Mouse (Mus musculus) megakaryocyte, embryonic 14.5 days (primary cell): ENCODE results near the gene Tnfsf4. TPM values are rescaled to one million over a fixed set of nuclear protein-coding genes. Genes with fewer than 3 reads are reported as not detected.

Experiments
- H3K27me3 ChIP-seq: replicated peaks from 2 replicates; pipeline ENCODE3; 2012; ENCODE audit warnings: inconsistent platforms
- H3K36me3 ChIP-seq: replicated peaks from 2 replicates; pipeline ENCODE3; 2012; ENCODE audit warnings: low read length, inconsistent platforms, mixed read lengths
- H3K4me1 ChIP-seq: 2 replicates; pipeline ENCODE4 v1.6.1; 2012; ENCODE audit warnings: inconsistent platforms
- H3K4me3 ChIP-seq: replicated peaks from 2 replicates; pipeline ENCODE3; 2012; ENCODE audit warnings: moderate library complexity, mild to moderate bottlenecking, inconsistent platforms
- H3K9me3 ChIP-seq: 2 replicates; pipeline ENCODE4 v1.6.1; 2012; ENCODE audit warnings: inconsistent platforms
- FLI1 ChIP-seq: IDR thresholded peaks from 2 replicates; pipeline ENCODE4 v1.6.1; 2012; ENCODE audit warnings: low read length, inconsistent platforms, mixed read lengths
- GATA1 ChIP-seq: IDR thresholded peaks from 3 replicates; pipeline ENCODE4 v1.6.1; 2012; ENCODE audit warnings: mixed read lengths, low read length, inconsistent platforms, borderline replicate concordance
- polyA plus RNA-seq: library from polyadenylated mRNA; stranded (reverse); fragments of >175 nt; gene quantifications from 2 replicates; pipeline ENCODE4 v1.2.3, GENCODE M21; 2012; ENCODE audit warnings: low replicate concordance; ENCODE audit not compliant: insufficient read depth

Tnfsf4 gene
- polyA plus RNA-seq = 0.13 and 0.92 TPM in 2 replicates

DNA sequence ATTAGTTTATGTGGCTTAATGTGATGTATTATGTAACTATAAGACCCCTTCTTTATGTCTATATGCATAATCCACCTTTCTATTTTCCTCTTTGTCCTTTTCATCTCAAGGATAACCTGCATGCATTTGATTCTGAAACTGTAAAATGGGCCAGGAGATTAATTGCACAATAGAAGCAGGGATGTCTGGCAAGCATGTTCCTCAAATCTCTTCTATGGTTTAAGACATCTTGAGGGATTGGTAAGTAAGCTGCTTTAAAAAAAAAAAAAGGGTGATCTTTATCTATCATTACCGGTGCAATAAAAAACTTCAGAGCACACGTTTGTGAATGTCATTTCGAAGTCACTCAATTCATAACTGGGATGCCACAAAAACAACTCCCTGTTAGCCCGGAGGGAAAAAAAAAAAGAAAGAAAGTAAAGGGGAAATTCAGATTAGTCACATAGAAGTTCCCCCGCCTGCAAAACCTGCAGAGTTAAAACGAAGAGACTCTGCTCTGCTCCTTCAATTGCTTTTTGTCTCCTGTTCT is at the start of gene Tnfsf4:
Gene Tnfsf4, plus strand, starts transcription at position 479 of the 529 bp plus-strand sequence.
- H3K4me3 ChIP-seq = peak within 1 kb of the TSS; percentile 84
- no peaks in the 10 kb centered on the region for H3K36me3 ChIP-seq
- no peaks in the 10 kb centered on the region for H3K9me3 ChIP-seq
- H3K27me3 ChIP-seq = peaks cover 19% of the 10 kb centered on the region
- peaks cover 27% of the 10 kb centered on the region for H3K4me1 ChIP-seq
- no peak for TF ChIP-seq FLI1
- TF ChIP-seq GATA1 = no peak

DNA sequence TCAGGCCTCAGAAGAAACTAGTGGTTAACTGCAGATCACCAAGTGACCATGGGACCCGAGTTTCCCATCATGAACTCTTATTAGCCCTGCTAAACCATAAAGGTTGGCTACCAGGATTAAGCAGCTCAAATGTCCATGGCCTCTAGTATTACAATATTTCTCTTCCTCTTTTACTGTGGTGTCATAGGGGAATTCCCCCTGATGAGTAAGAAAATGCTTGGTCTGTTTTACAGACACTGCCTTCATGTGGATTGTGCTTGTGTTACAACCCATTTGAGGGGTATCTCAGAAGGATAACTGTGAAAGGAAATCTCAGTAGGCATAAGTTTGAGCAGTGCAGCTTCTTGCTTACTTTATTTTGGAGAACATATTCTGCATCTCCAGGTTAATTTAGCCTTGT is 44.2 kb upstream of the Tnfsf4 start:
- Histone ChIP-seq H3K4me3 (no peak overlapping the region), H3K9me3 (no peaks in the 10 kb centered on the region; the same call in 1 of the 2 replicates), H3K4me1 (no peaks in the 10 kb centered on the region), H3K36me3 (no peaks in the 10 kb centered on the region), H3K27me3 (no peaks in the 10 kb centered on the region)
- no peak for TF ChIP-seq GATA1
- no peak for TF ChIP-seq FLI1

DNA sequence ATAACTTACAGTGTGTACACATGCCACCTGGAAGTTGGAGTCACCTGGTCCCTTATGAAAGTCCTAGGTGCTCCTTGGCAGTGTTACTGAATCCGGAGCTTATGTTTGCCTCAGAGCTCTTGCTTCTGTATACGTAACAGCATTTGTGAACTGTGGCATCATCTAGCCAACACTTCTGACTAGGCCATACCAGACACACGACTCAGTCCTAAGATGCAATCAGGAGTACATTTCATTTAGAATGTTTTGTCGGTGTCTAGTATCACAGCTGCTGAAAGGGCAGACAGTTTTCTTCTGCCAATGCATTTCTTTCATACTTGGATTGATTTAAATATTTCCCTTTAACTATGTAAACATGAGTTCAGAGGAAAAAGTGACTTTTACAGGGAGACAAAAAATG is 30.2 kb upstream of the Tnfsf4 start:
- no peak overlapping the region for H3K4me3 ChIP-seq
- H3K4me1 ChIP-seq = no peaks in the 10 kb centered on the region
- no peak for TF ChIP-seq GATA1
- TF ChIP-seq FLI1 = no peak
- peaks cover 3% of the 10 kb centered on the region for H3K27me3 ChIP-seq
- H3K36me3 ChIP-seq = no peaks in the 10 kb centered on the region
- H3K9me3 ChIP-seq = peaks cover 12% of the 10 kb centered on the region

DNA sequence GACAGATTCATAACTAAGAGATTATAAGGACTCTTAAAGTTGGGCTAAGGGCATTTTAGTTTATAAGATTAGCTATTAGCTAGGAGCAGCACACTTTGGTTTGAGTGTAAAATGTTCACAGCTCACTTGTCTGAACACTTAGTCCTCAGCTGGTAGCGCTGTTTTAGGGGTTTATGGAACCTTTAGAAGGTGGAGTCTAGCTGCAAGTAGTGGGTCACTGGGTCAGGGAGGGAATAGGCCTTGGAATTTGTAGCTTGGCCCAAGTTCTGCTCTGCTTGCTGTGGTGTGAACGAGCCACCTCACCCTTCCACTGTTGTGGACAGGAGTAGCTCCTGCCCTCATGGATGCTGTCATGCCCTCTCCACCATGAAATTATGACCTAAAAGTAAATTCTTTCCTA is 23.3 kb upstream of the Tnfsf4 start:
- Histone ChIP-seq H3K9me3 (peaks cover 12% of the 10 kb centered on the region), H3K4me3 (no peak overlapping the region), H3K36me3 (no peaks in the 10 kb centered on the region), H3K4me1 (no peaks in the 10 kb centered on the region), H3K27me3 (peaks cover 6% of the 10 kb centered on the region)
- TF ChIP-seq GATA1 (no peak), FLI1 (no peak)

DNA sequence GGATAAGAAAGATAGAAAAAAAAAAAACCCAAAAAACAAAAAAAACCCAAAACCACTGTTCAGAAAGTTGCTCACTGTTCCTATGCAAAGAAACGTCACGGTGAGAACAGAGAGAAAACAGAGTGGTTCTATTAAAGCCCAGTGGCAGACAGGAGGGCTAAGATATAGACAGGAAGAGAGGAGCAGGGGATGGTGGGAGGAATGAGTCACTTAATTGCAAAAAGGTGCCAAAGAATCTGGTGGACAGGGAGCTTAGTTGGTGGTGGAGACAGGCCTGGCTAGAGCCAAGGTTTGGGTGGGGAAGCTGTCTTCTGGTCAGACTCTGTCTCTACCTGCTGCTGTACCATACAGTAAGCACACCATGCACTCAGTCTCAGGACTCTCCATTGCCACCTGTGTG is 19.3 kb upstream of the Tnfsf4 start:
- TF ChIP-seq FLI1 (no peak), GATA1 (no peak)
- Histone ChIP-seq H3K4me1 (no peaks in the 10 kb centered on the region), H3K36me3 (no peaks in the 10 kb centered on the region), H3K27me3 (peaks cover 2% of the 10 kb centered on the region), H3K4me3 (no peak overlapping the region), H3K9me3 (no peaks in the 10 kb centered on the region)

DNA sequence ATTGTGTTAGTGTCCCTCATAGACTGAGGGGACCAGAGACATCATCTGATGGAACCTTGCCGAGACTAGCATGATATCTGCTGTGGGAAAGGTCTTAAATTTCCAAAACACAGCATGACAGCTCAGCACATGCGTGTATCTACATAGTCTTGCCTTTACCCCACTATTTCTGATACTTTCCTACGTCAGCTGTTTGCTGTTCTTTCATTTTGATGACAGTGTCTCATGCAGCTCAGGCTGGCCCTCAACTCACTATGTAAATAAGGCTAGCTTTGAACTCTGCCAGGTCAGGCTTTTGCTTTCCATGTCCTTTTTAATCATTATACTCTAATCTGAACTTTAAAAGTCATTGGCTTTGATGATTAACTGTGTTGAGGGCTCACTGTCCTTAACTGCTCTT is 16.6 kb upstream of the Tnfsf4 start:
- H3K27me3 ChIP-seq = peaks cover 2% of the 10 kb centered on the region
- no peak for TF ChIP-seq GATA1
- TF ChIP-seq FLI1 = no peak
- no peaks in the 10 kb centered on the region for H3K4me1 ChIP-seq
- no peaks in the 10 kb centered on the region for H3K36me3 ChIP-seq
- no peak overlapping the region for H3K4me3 ChIP-seq
- H3K9me3 ChIP-seq = no peaks in the 10 kb centered on the region

DNA sequence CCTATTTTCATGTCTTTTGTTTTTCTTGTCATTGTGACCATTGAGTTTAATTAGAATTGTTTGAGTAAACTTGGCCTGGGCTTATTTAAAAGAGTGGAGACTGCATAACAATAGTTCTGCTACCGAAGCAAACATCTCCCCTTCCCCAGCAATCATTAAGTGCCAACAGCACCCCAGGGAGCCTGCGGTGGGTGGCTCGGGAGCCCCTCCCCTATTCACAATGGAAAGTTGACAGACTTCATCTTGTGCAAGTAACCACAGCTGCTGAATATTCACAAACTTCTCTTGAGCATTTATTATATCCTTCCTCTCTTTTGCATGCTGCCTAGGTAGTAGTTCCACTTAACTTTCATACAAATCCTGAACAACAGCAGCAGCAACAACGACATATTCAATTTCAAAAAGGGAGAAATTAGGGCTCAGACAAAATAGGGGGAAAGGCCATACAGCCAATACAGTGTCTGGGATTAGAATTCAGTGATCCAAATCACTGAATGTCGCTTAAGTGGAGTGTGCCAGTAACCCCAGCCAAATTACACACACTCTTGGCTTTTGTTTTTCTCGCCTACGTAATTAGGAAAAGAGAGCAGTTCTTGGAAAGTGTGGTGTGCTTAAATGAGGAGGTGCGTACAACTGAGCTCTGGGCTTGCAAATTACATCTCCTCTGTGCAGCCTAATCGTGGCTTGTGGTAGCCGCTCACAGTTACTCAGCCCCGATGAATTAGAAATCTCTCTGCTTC is 15.4 kb upstream of the Tnfsf4 start:
- TF ChIP-seq FLI1 (no peak), GATA1 (no peak)
- H3K9me3 ChIP-seq = no peaks in the 10 kb centered on the region
- H3K4me3 ChIP-seq = no peak overlapping the region
- H3K4me1 ChIP-seq = no peaks in the 10 kb centered on the region
- no peaks in the 10 kb centered on the region for H3K36me3 ChIP-seq
- peaks cover 2% of the 10 kb centered on the region for H3K27me3 ChIP-seq

DNA sequence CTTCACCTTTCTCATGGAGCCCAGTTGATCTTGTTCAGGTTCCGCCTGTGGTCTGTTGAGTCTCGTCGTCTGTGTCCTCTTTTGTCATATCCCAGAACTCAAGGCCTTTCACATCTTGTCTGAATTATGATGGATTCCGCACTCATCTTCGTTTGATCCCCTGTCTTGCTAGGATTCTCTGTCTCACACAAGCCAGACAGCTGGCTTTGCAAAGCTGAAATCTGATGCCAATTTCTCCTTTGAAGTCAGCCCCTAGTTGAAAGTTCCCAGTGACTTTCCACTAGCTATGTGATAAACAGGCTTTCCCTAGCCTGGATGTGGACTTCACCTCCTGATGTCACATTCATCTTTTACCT is 14.8 kb upstream of the Tnfsf4 start:
- Histone ChIP-seq H3K27me3 (peaks cover 2% of the 10 kb centered on the region), H3K4me3 (no peak overlapping the region), H3K36me3 (no peaks in the 10 kb centered on the region), H3K9me3 (no peaks in the 10 kb centered on the region), H3K4me1 (no peaks in the 10 kb centered on the region)
- TF ChIP-seq GATA1 = no peak
- no peak for TF ChIP-seq FLI1

DNA sequence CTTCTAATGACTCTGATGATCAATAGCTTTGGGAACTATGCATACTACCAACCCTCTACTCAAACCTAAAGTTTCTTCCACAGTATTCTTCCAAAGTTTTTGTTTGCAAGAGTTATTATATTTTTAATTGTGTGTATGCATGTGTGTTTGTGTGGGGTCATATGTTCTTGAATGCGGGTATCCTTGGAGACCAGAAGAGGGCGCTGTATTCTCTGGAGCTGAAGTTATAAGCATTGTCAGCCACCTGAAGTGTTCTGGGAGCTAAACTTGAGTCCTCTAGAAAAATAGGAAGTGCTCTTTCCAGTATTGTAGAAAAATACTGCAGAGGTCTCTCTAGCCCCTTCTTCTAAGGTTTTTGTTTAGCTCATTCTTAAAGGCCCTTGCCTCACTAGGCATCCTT is 5.1 kb upstream of the Tnfsf4 start:
- Histone ChIP-seq H3K9me3 (no peaks in the 10 kb centered on the region), H3K4me1 (peaks cover 10% of the 10 kb centered on the region), H3K27me3 (peaks cover 23% of the 10 kb centered on the region), H3K4me3 (no peak overlapping the region), H3K36me3 (no peaks in the 10 kb centered on the region)
- no peak for TF ChIP-seq GATA1
- TF ChIP-seq FLI1 = no peak

DNA sequence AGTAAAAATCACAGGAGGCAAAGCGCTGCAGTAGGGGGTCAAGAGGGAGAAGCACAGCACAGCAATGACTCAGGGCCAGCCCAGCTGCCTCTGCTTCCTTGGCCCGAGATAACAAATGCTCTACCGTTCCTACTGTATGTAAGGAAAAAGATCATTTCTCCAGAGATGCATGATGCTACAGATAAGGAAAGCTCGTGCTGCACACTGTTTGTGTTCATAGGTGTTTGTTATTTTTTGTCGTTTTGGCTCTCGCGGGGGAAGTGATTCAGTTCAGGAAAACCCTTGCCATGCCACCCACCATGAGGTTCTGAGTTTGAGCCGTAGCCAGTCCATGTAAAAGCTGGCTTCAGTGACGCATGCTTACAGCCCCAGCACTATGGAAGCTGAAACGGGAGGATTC is 2.3 kb upstream of the Tnfsf4 start:
- H3K36me3 ChIP-seq = no peaks in the 10 kb centered on the region
- no peak for TF ChIP-seq FLI1
- TF ChIP-seq GATA1 = no peak

DNA sequence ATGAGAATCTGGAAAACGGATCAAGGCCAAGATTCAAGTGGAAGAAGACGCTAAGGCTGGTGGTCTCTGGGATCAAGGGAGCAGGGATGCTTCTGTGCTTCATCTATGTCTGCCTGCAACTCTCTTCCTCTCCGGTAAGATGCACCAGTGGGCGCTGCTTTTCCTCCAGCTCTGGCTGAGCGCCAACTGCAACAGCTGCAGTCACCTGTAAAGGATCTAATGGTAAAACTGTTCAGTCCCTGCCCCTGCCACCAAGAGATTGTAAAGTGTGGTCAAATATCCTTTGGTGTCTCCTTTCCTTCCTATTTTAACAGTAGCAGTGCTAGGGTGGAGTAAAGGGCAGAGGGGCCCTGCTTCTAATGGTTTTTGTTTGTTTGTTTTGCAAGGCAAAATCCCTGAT is 401 bp downstream of the Tnfsf4 start:
- peaks cover 27% of the 10 kb centered on the region for H3K4me1 ChIP-seq
- TF ChIP-seq GATA1 (no peak), FLI1 (no peak)
- H3K27me3 ChIP-seq = peaks cover 19% of the 10 kb centered on the region
- H3K9me3 ChIP-seq = no peaks in the 10 kb centered on the region
- H3K4me3 ChIP-seq = peak overlapping the region; percentile 73
- H3K36me3 ChIP-seq = no peaks in the 10 kb centered on the region

More for the DNA sequence above, 2.3 kb upstream of the Tnfsf4 start:
- Histone ChIP-seq H3K4me3 (no peak overlapping the region), H3K27me3 (peaks cover 24% of the 10 kb centered on the region), H3K9me3 (no peaks in the 10 kb centered on the region), H3K4me1 (peaks cover 27% of the 10 kb centered on the region)
